ENCODE assay signal across 16 mouse cellular contexts in genomic region chr12:82400783-82401182, GRCm38 (mm10).
DNase-seq lines count a peak whose midpoint lies in the region; ATAC-seq and TF ChIP-seq lines count a peak whose summit lies in the region.
"Had no signal": no experiment of that assay in that cellular context is flagged by ENCODE, and none has a peak within 500 bp of the region (broad histone marks: within the 10 kb centered on the region; RNA-seq: fewer than 3 reads in every experiment).

No protein-coding gene starts in this region.

- peak overlapping the region; percentile 6; the same call in 1 of the 2 replicates for H3K27ac ChIP-seq in heart, embryonic 15.5 days
- H3K27ac ChIP-seq in lung, embryonic 14.5 days (ENCODE audit: low read depth), result peak overlapping the region; percentile 26; the same call in 1 of the 2 replicates
- H3K27ac ChIP-seq in intestine, embryonic 15.5 days, result peak overlapping the region; percentile 52; the same call in 1 of the 2 replicates
- H3K27ac ChIP-seq in stomach, embryonic 14.5 days (ENCODE audit: low read length), result peak overlapping the region; percentile 44; the same call in 1 of the 2 replicates
- H3K27ac ChIP-seq in limb, embryonic 10.5 days, result no peak overlapping the region
- H3K27ac ChIP-seq: hindbrain, embryonic 14.5 days; liver, embryonic 15.5 days; midbrain, embryonic 15.5 days had no signal

- H3K27me3 ChIP-seq in heart, embryonic 15.5 days, result no peaks in the 10 kb centered on the region
- H3K27me3 ChIP-seq in lung, embryonic 14.5 days (ENCODE audit: insufficient read depth, low read length), result no peaks in the 10 kb centered on the region
- no peaks in the 10 kb centered on the region for H3K27me3 ChIP-seq in intestine, embryonic 15.5 days (replicated peaks)
- H3K27me3 ChIP-seq in stomach, embryonic 14.5 days (ENCODE audit: control insufficient read depth, insufficient read depth, low read length), result no peaks in the 10 kb centered on the region
- H3K27me3 ChIP-seq in limb, embryonic 10.5 days (ENCODE audit: low read depth, poor library complexity, severe bottlenecking), result no peaks in the 10 kb centered on the region
- H3K27me3 ChIP-seq: liver, embryonic 15.5 days; midbrain, embryonic 15.5 days had no signal

- TF ChIP-seq POLR2A in lung, adult 2 months (IDR thresholded peaks at IDR 0.05; ENCODE audit: borderline replicate concordance, extremely low read depth, low read depth, low read length), result no peak

- 0 out of 2 replicates have a peak, but pooled peaks cover 5% of the 10 kb centered on the region for H3K4me1 ChIP-seq in heart, embryonic 15.5 days (replicated peaks)
- H3K4me1 ChIP-seq in lung, embryonic 14.5 days (ENCODE audit: insufficient read depth), result no peaks in the 10 kb centered on the region; the same call in 1 of the 2 replicates
- no peaks in the 10 kb centered on the region; the same call in 1 of the 2 replicates for H3K4me1 ChIP-seq in lung, adult 2 months (ENCODE audit: control insufficient read depth, insufficient read depth, low read length)
- peaks cover 20% of the 10 kb centered on the region for H3K4me1 ChIP-seq in intestine, embryonic 15.5 days (replicated peaks)
- peaks cover 17% of the 10 kb centered on the region; the same call in 1 of the 2 replicates for H3K4me1 ChIP-seq in stomach, embryonic 14.5 days (ENCODE audit: control insufficient read depth, insufficient read depth, low read length)
- no peaks in the 10 kb centered on the region for H3K4me1 ChIP-seq in limb, embryonic 10.5 days

- H3K9ac ChIP-seq in heart, embryonic 15.5 days, result no peak overlapping the region
- H3K9ac ChIP-seq in lung, embryonic 14.5 days, result no peak overlapping the region
- H3K9ac ChIP-seq in intestine, embryonic 15.5 days, result no peak overlapping the region
- H3K9ac ChIP-seq in stomach, embryonic 14.5 days (replicated peaks; ENCODE audit: low read depth, low read length), result no peak overlapping the region
- H3K9ac ChIP-seq: hindbrain, embryonic 14.5 days; liver, embryonic 15.5 days; midbrain, embryonic 15.5 days had no signal

- 0 out of 2 replicates have a peak, but pooled peaks cover 5% of the 10 kb centered on the region for H3K36me3 ChIP-seq in heart, embryonic 15.5 days
- H3K36me3 ChIP-seq in lung, embryonic 14.5 days (ENCODE audit: insufficient read depth), result peaks cover 35% of the 10 kb centered on the region; the same call in 1 of the 2 replicates
- H3K36me3 ChIP-seq in intestine, embryonic 15.5 days, result 0 out of 2 replicates have a peak, but pooled peaks cover 5% of the 10 kb centered on the region
- peaks cover 6% of the 10 kb centered on the region; the same call in 1 of the 2 replicates for H3K36me3 ChIP-seq in stomach, embryonic 14.5 days (ENCODE audit: control insufficient read depth, insufficient read depth, low read length)
- H3K36me3 ChIP-seq in limb, embryonic 10.5 days, result peaks cover 54% of the 10 kb centered on the region
- H3K36me3 ChIP-seq: liver, embryonic 15.5 days; midbrain, embryonic 15.5 days had no signal

- H3K4me2 ChIP-seq in heart, embryonic 15.5 days, result no peak overlapping the region
- no peak overlapping the region for H3K4me2 ChIP-seq in lung, embryonic 14.5 days
- H3K4me2 ChIP-seq in intestine, embryonic 15.5 days (replicated peaks), result no peak overlapping the region
- no peak overlapping the region for H3K4me2 ChIP-seq in stomach, embryonic 14.5 days (replicated peaks; ENCODE audit: low read depth, low read length)
- H3K4me2 ChIP-seq: hindbrain, embryonic 14.5 days; liver, embryonic 15.5 days; midbrain, embryonic 15.5 days had no signal

- no peak for DNase-seq in heart, postnatal 4 days
- DNase-seq in lung, embryonic 14.5 days, result peak; percentile 24
- no peak for DNase-seq in lung, adult 2 months
- no peak for DNase-seq in limb, embryonic 10.5 days (ENCODE audit: low spot score)
- DNase-seq: cerebellum, postnatal 10 days; kidney, adult 2 months; thymus, postnatal 14 days had no signal

- no peak for TF ChIP-seq CTCF in lung, embryonic 14.5 days (IDR thresholded peaks at IDR 0.05; ENCODE audit: low read depth)
- TF ChIP-seq CTCF in lung, adult 2 months (IDR thresholded peaks at IDR 0.05; ENCODE audit: insufficient read depth, low read length), result no peak

- no peaks in the 10 kb centered on the region for H3K9me3 ChIP-seq in heart, embryonic 15.5 days (replicated peaks)
- H3K9me3 ChIP-seq in lung, embryonic 14.5 days (ENCODE audit: low read depth, low read length), result no peaks in the 10 kb centered on the region
- H3K9me3 ChIP-seq in intestine, embryonic 15.5 days, result no peaks in the 10 kb centered on the region
- no peaks in the 10 kb centered on the region for H3K9me3 ChIP-seq in stomach, embryonic 14.5 days (ENCODE audit: control insufficient read depth, low read depth, low read length)
- H3K9me3 ChIP-seq in limb, embryonic 10.5 days (replicated peaks), result no peaks in the 10 kb centered on the region
- H3K9me3 ChIP-seq: G1E; liver, embryonic 15.5 days; megakaryocyte, embryonic 14.5 days; midbrain, embryonic 15.5 days had no signal

- 62% methylated on average over 7 of the region's 7 CpGs for WGBS in heart, embryonic 15.5 days
- 44% methylated on average over 7 of the region's 7 CpGs for WGBS in lung, embryonic 14.5 days
- WGBS in lung, adult 2 months, result 63% methylated on average over 7 of the region's 7 CpGs
- WGBS in intestine, embryonic 15.5 days, result 38% methylated on average over 7 of the region's 7 CpGs
- WGBS in stomach, embryonic 14.5 days, result 38% methylated on average over 7 of the region's 7 CpGs
- 82% methylated on average over 7 of the region's 7 CpGs for WGBS in limb, embryonic 10.5 days

- no peak overlapping the region for H3K4me3 ChIP-seq in heart, embryonic 15.5 days
- H3K4me3 ChIP-seq in lung, embryonic 14.5 days (ENCODE audit: low read depth, low read length), result no peak overlapping the region
- no peak overlapping the region for H3K4me3 ChIP-seq in lung, adult 2 months (replicated peaks; ENCODE audit: extremely low read depth, low read depth, low read length)
- no peak overlapping the region for H3K4me3 ChIP-seq in intestine, embryonic 15.5 days (replicated peaks)
- H3K4me3 ChIP-seq in stomach, embryonic 14.5 days (ENCODE audit: low read depth, low read length), result no peak overlapping the region
- no peak overlapping the region for H3K4me3 ChIP-seq in limb, embryonic 10.5 days
- H3K4me3 ChIP-seq: liver, embryonic 15.5 days; megakaryocyte, embryonic 14.5 days; midbrain, embryonic 15.5 days had no signal

- no peak for ATAC-seq in heart, embryonic 15.5 days (replicated peaks; ENCODE audit: insufficient number of reproducible peaks, insufficient read depth, low FRiP score, low read depth)
- ATAC-seq in lung, embryonic 14.5 days (ENCODE audit: insufficient read depth), result peak; percentile 60; the same call in 1 of the 2 replicates
- ATAC-seq in intestine, embryonic 15.5 days, result no peak
- ATAC-seq in stomach, embryonic 14.5 days (ENCODE audit: insufficient number of reproducible peaks, insufficient read depth, low FRiP score, low read depth), result no peak; the same call in 1 of the 2 replicates
- ATAC-seq: CD4-positive, CD25-positive, alpha-beta regulatory T cell, adult 4 months; midbrain, embryonic 15.5 days had no signal
